Mouse (Mus musculus) spleen, embryonic (tissue): ENCODE measurements around the gene Ren1.

Source experiments
- CTCF ChIA-PET: fragments of 350-600 bp; sonication (Branson Sonifier 250); formaldehyde crosslinking; loops from one replicate; lab custom pipeline; 2022; lab: Charles Lee

Gene Ren1

GRCm38 (mm10) chr1:133407436-133407835 lies 57.1 kb downstream of the Ren1 start:
- CTCF ChIA-PET, result no interaction called here

- CTCF ChIA-PET, result no interaction called here
Measured at GRCm38 (mm10) chr1:133408321-133408720, 58.0 kb downstream of the Ren1 start.

GRCm38 (mm10) chr1:133408880-133409516 lies 58.7 kb downstream of the Ren1 start:
- CTCF ChIA-PET, result no interaction called here

GRCm38 (mm10) chr1:133409786-133410185 lies 59.5 kb downstream of the Ren1 start:
- CTCF ChIA-PET, result no interaction called here
